Mouse (Mus musculus) lung, postnatal 36 days (tissue): ENCODE data around the gene Tardbp.

ENCODE experiments used
- DNase-seq: peaks from one replicate; pipeline ENCODE4 v3.0.0; 2022; ENCODE audit warnings: mixed read lengths

Gene Tardbp

GRCm38 (mm10) chr4:148598826-148599225, 28.0 kb downstream of the Tardbp start:
- DNase-seq = no peak

- DNase-seq = no peak
Observed at GRCm38 (mm10) chr4:148596731-148597130, 30.1 kb downstream of the Tardbp start.

- no peak for DNase-seq
Observed at GRCm38 (mm10) chr4:148595916-148596315, 30.9 kb downstream of the Tardbp start.

- no peak for DNase-seq
Observed at GRCm38 (mm10) chr4:148593996-148594395, 32.8 kb downstream of the Tardbp start.

- DNase-seq = no peak
Observed at GRCm38 (mm10) chr4:148591637-148592380, 35.0 kb downstream of the Tardbp start.

- peak; percentile 99 for DNase-seq
Observed at GRCm38 (mm10) chr4:148591171-148591630, 35.6 kb downstream of the Tardbp start, which contains the start of gene Srm. Gene Srm, plus strand, starts transcription at chr4:148591503.

GRCm38 (mm10) chr4:148590421-148591170, 36.2 kb downstream of the Tardbp start:
- DNase-seq = peak; percentile 7

- DNase-seq = peak; percentile 80
Observed at GRCm38 (mm10) chr4:148589565-148589964, 37.3 kb downstream of the Tardbp start.

- DNase-seq = no peak
Observed at GRCm38 (mm10) chr4:148588793-148589192, 38.0 kb downstream of the Tardbp start.

- DNase-seq = peak; percentile 9
Observed at GRCm38 (mm10) chr4:148586648-148587047, 40.2 kb downstream of the Tardbp start.

GRCm38 (mm10) chr4:148583257-148583656, 43.6 kb downstream of the Tardbp start:
- DNase-seq = peak; percentile 13

- no peak for DNase-seq
Observed at GRCm38 (mm10) chr4:148581422-148581821, 45.4 kb downstream of the Tardbp start.

GRCm38 (mm10) chr4:148580765-148581164, 46.1 kb downstream of the Tardbp start:
- no peak for DNase-seq

GRCm38 (mm10) chr4:148573222-148573621, 53.6 kb downstream of the Tardbp start:
- no peak for DNase-seq

- DNase-seq = no peak
Observed at GRCm38 (mm10) chr4:148570693-148571295, 56.0 kb downstream of the Tardbp start.

GRCm38 (mm10) chr4:148570138-148570537, 56.7 kb downstream of the Tardbp start:
- no peak for DNase-seq

GRCm38 (mm10) chr4:148563595-148563994, 63.2 kb downstream of the Tardbp start:
- DNase-seq = no peak

GRCm38 (mm10) chr4:148562676-148563075, 64.1 kb downstream of the Tardbp start:
- DNase-seq = no peak
